Mouse (Mus musculus) frontal cortex, adult (tissue): ENCODE results near the gene Actr3b.
"Not testable (repeated sequence)": the region's sequence is repeated elsewhere in the genome, so short reads cannot be mapped to it uniquely, and the experiment has no call there.

Experiments
- ATAC-seq: cut with Nextera tagmentation; 2 replicates; pipeline ENCODE4 v1.9.2; 2017; ENCODE audit warnings: mild to moderate bottlenecking, moderate library complexity, mixed read lengths; ENCODE audit not compliant: low TSS enrichment

Actr3b gene

GRCm38 (mm10) chr5:25773921-25774790 lies 14.4 kb downstream of the Actr3b start:
- peak; percentile 94 for ATAC-seq

GRCm38 (mm10) chr5:25791570-25791969 lies 31.8 kb downstream of the Actr3b start:
- peak; percentile 83 for ATAC-seq

- ATAC-seq = peak; percentile 69
Observed at GRCm38 (mm10) chr5:25797776-25798175, 38.0 kb downstream of the Actr3b start.

GRCm38 (mm10) chr5:25800929-25801328 lies 41.1 kb downstream of the Actr3b start:
- ATAC-seq = peak; percentile 36

DNA sequence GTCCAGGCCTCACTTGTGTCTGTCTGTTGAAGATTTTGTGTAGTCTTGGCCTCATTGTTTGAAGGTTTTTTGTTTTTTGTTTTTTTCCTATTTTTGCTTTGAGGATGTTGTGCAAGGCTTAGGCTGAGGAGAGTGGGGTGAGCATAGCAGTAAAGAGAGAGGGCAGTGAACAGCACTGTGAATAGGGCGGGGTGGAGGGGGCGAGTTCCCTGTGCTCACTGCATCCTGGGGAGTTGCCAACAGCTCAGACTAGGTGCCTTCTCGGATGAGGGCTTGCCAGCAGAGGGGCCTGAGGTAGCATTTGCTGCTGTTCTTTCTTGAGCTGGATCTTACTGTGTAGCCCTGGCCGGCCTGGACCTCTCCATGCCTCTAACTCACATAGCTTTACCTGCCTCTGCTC lies 41.9 kb downstream of the Actr3b start:
- ATAC-seq = peak; percentile 29

- ATAC-seq = no peak
Observed at GRCm38 (mm10) chr5:25804569-25804968, 44.8 kb downstream of the Actr3b start.

- ATAC-seq = no peak
Observed at GRCm38 (mm10) chr5:25812922-25813321, 53.1 kb downstream of the Actr3b start.

GRCm38 (mm10) chr5:25829308-25830094 lies 69.7 kb downstream of the Actr3b start:
- peak; percentile 31 for ATAC-seq

DNA sequence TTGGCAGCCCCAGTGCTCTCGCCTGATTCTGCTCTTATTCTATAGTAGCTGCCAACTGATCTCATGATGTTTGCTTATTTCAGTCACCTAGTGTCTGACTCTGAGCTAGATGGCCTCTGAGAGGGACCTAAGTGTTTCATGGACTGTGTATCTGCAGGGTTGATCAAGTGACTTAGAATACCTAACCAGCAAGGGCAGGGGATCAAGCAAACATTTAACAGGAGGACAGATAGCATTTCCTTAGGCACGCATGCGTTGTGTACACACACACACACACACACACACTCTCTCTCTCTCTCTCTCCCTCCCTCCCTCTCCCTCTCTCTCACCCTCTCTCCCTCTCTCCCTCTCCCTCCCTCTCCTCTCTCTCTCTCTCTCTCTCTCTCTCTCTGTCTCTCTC lies 71.0 kb downstream of the Actr3b start:
- ATAC-seq = no peak

DNA sequence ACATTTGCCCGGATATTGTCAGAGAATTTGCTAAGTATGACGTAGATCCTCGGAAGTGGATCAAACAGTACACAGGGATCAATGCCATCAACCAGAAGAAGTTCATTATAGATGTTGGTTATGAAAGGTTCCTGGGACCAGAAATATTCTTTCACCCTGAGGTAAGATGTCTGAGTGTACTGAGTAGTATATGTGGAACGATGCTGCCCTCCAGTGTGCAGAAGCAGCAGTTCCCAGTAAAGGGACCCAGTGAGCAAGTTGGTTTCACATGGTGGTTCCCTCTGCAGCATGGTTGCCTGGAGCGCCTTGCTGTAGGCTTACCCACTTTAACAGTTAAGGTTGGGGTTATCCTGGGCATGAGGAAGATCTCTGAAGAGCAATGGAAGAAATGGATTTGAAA lies 71.8 kb downstream of the Actr3b start:
- peak; percentile 86 for ATAC-seq

DNA sequence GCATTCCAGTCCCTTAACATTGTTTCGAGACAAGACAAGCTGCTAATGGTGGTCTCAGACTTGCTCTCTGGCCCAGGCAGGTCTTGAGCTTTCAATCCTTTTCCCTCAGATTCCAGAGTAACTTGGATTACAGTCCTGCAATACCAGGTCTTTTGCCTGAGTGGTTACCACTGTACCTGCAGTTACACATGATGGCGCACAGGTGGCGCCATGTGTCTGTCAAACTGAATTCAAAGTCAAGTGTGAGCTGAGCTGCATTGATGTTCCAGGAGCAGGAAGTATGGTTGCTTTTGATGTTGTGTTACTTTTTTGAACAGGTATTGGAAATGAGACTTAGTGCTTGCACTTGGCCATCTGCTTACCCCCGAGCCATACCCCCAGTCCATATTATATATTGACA lies 79.6 kb downstream of the Actr3b start:
- ATAC-seq = peak; percentile 66

DNA sequence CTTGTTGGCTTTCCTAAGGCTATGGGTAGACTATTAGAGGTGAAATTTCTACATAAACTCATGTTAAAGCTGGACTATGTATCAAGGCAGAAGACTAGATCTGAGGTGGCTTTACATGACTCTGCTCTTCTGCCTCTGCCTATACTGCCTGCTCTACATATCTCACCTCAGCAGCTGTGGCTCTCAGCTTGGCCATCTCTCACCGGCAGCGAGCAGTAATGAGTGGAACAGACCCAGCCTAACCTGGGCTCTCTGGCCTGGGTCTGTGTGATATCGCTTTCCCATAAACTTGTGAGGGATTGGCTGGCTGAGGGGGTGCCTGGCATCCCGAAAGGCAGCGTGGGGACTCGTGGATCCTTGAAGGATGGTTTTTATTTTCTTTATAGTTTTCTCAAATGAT lies 86.8 kb downstream of the Actr3b start:
- no peak for ATAC-seq

- ATAC-seq = no peak
Observed at GRCm38 (mm10) chr5:25847154-25847553, 87.4 kb downstream of the Actr3b start.

DNA sequence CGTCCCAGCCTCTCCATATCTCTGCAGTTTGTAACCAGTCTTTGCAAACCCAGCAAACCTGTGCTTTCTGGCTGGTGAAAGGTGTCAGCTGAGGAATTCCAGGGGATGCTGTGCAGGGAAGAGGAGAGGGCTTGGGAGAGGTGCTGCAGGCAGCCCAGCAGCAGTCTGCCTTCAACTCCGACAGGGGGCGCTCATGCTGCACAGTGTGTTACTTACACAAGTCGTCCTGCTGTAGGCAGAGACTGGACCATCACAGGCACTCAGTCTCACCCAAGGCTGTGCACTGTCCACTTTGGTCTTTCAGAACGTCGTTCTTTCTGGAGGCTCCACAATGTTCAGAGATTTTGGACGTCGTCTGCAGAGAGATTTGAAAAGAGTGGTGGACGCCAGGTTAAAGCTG lies 88.3 kb downstream of the Actr3b start:
- peak; percentile 67; the same call in 1 of the 2 replicates for ATAC-seq

DNA sequence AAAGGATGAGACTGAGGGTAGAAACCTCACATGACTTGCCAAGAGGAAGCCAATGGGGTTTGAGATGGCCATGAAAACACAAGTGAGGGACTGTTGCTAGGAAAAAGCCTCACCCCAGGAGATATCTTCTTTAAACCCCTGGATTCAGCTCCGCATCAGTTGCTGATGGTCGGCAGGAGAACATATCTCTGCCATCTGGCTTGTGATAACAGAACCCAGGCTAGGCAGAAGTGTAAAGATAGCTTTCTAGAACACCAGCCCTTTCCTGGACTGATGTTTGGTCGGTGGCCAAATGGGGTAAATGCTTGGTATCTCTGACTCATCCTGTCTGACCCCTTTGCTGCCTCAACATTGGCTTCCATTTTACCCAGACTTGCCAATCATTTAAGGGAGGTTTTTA lies 106.4 kb downstream of the Actr3b start:
- ATAC-seq = no peak

- no peak for ATAC-seq
Observed at GRCm38 (mm10) chr5:25869880-25870279, 110.1 kb downstream of the Actr3b start.

- no peak for ATAC-seq
Observed at GRCm38 (mm10) chr5:25870632-25871031, 110.8 kb downstream of the Actr3b start.

- ATAC-seq = no peak
Observed at GRCm38 (mm10) chr5:25871342-25872023, 111.7 kb downstream of the Actr3b start.

DNA sequence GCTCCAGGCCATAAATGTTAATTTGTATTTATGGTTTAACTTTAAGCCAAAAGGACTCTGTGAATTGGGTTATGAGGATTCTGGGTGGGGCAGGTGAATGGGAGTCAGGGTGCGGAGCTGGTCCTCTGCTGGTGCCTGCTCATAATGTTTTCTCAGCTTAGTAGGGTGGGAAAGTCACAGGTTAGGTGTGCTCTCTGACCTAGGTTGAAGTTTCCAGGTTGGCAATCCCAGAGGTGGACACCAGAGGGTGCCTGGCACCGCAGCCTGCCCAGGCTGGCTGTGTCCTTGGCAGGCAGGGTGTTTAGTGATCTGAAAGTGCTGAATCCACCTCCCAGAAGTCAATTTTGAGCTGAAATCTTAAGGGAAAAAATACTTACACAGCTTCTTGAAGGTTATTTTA lies 113.2 kb downstream of the Actr3b start:
- ATAC-seq = peak; percentile 78

GRCm38 (mm10) chr5:25875927-25876326 lies 116.1 kb downstream of the Actr3b start:
- ATAC-seq = not testable (repeated sequence)

DNA sequence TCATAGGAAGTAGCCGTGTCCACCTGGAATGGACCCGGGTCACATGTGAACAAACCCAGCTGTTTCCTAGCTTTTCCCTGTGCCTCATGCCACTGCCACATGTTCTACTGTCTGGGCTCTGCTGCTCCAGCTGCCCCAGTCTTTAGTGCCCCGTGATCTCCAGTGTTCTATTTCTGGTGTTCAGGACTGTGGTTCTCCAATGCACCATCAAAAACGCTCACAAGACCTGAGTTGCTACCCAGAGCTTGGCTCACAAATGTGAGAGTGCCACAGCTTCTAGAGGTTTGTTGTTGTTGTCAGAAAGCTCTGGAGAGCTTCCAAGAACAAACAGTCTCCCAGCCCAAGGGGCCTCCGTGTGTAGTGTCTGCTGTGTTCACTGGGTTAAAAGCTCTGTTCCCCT lies 117.5 kb downstream of the Actr3b start:
- ATAC-seq = no peak

DNA sequence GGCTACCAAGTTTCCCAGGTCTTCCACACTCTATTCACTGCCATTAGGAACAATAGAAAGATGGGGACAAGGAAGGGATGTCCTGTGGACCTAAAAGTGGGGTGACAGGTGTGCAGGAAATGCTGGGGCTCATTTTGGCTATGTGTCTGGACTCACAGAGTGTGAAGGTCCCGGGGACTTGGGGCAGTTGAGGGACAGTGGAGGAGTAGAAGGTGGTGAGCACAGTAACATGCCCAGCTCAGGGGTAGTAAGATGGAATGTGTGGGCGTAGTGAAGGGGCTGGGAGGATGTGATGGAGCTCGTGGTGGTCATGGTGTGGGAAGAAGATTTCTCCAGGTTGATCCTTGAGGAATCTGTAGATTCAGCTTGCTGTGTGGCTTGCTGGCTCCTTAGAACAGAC lies 118.2 kb downstream of the Actr3b start:
- ATAC-seq = no peak
